Mouse (Mus musculus) cerebellum, adult 2 months (tissue): ENCODE measurements around the gene March7. TPM values are rescaled to one million over a fixed set of nuclear protein-coding genes. Genes with fewer than 3 reads are reported as not detected.

ENCODE experiments used
- DNase-seq, 2 experiments: peaks; one replicate each; pipeline ENCODE4 v3.0.0; 2021
- H3K27ac ChIP-seq: fragments of 200-500 bp; 2 replicates; pipeline ENCODE4 v1.5.1; 2012; ENCODE audit warnings: low read length, control low read depth, inconsistent platforms; ENCODE audit not compliant: insufficient read depth
- H3K27me3 ChIP-seq: fragments of 200-500 bp; 2 replicates; pipeline ENCODE4 v1.6.1; 2012; ENCODE audit warnings: inconsistent platforms, mild to moderate bottlenecking, low read length, moderate library complexity; ENCODE audit not compliant: control insufficient read depth, insufficient read depth
- H3K4me1 ChIP-seq: fragments of 200-500 bp; 2 replicates; pipeline ENCODE4 v1.6.1; 2011; ENCODE audit warnings: low read length; ENCODE audit not compliant: control insufficient read depth, insufficient read depth
- H3K4me3 ChIP-seq: fragments of 200-500 bp; replicated peaks from 2 replicates; pipeline ENCODE3; 2011; ENCODE audit warnings: mild to moderate bottlenecking, low read depth, low read length, control low read depth; ENCODE audit not compliant: insufficient read depth
- CTCF ChIP-seq: fragments of 200-500 bp; IDR thresholded peaks from 2 replicates; pipeline ENCODE4 v1.5.1; 2011; ENCODE audit warnings: low read depth, mild to moderate bottlenecking, control low read depth, low read length, moderate library complexity, borderline replicate concordance; ENCODE audit not compliant: insufficient read depth
- POLR2A ChIP-seq: fragments of 200-500 bp; IDR thresholded peaks from 2 replicates; pipeline ENCODE4 v1.6.1; 2011; ENCODE audit warnings: low read length, control low read depth, borderline replicate concordance; ENCODE audit not compliant: insufficient read depth
- WGBS: fragments of 180-500 bp; shearing (Covaris S2); methylation state at CpG from one replicate; pipeline ENCODE4 v1.1.7; 2018; 5-methylcytosine and 5-hydroxymethylcytosine counted together
- polyA plus RNA-seq: library from polyadenylated mRNA; depleted of rRNA; stranded (reverse); fragments of >200 nt; gene quantifications from 2 replicates; pipeline ENCODE4 v1.2.3, GENCODE M21; 2012

The March7 gene
- polyA plus RNA-seq, 1 experiment: 39.5 TPM

DNA sequence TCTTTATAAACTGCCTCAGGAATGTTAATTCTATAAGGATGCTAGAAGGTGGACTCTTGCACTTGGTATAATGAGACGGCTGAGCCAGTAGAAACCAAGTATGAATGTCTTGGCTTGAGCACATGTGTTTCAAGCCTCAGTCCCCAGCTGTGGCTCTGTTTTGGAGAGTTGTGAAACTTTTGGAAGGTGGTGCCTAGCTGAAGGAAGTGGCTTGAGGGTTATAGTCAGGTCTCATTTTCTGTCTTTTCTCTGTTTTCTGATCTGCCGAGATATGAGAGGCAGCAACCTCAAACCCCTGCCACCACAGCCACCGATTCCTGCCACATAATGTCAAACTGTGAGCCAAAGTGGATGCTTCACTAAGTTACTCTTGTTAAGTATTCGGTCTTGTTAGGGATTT is 68.9 kb downstream of the March7 start:
- Histone ChIP-seq H3K27ac (no peak overlapping the region), H3K4me3 (no peak overlapping the region), H3K4me1 (no peaks in the 10 kb centered on the region), H3K27me3 (no peaks in the 10 kb centered on the region; the same call in 1 of the 2 replicates)
- no peak for DNase-seq
- 95% methylated on average over 4 of the region's 4 CpGs for WGBS
- TF ChIP-seq CTCF (no peak), POLR2A (no peak)

- Histone ChIP-seq H3K27me3 (no peaks in the 10 kb centered on the region; the same call in 1 of the 2 replicates), H3K4me3 (no peak overlapping the region), H3K27ac (no peak overlapping the region), H3K4me1 (no peaks in the 10 kb centered on the region)
- TF ChIP-seq POLR2A (no peak), CTCF (no peak)
- DNase-seq: no peak
- WGBS: 91% methylated on average over 4 of the region's 4 CpGs
Observed at GRCm38 (mm10) chr2:60282625-60283024, 72.9 kb downstream of the March7 start.

- H3K27me3 ChIP-seq: no peaks in the 10 kb centered on the region; the same call in 1 of the 2 replicates
- DNase-seq: no peak
- TF ChIP-seq POLR2A (no peak), CTCF (no peak)
- WGBS: 36% methylated on average over 9 of the region's 9 CpGs
- no peaks in the 10 kb centered on the region for H3K4me1 ChIP-seq
- peak overlapping the region; percentile 47 for H3K4me3 ChIP-seq
- H3K27ac ChIP-seq: no peak overlapping the region
Observed at GRCm38 (mm10) chr2:60283208-60283750, 73.6 kb downstream of the March7 start.

DNA sequence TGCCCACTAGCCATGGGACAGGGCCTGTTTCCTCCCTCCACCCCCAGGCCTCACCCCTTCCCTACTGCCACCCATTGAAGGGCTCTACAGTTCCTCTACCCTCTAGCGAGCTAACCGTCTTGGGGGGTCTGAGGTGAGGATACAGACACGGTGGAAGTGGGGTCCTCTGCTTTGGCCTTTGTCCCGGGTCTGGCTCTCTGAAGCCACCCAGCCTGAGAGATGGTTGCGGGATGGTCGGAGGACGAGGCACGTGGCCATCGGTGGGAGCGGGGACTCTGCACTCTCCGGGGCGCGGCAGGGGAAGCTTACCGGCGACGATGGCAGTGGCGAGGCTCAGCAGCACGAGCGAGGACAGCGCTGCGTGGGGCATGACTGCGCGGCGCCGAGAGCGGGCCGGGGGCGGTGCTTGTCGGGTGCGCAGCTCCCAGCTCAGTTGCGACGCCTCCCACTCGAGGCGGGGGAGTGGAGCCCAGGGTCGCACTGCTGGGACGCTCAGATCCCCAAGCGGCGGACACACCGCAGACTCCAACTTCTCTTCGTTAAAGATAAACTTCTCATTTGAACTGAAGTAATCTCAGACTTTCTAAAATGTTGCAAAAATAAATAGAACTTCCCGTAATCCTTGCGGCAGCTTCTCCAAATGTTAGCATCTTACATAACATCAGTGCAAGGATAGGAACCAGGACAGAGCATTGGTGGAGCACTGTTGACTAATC is 74.2 kb downstream of the March7 start:
- H3K4me1 ChIP-seq: no peaks in the 10 kb centered on the region
- DNase-seq: peak; percentile 41 to 51
- no peaks in the 10 kb centered on the region; the same call in 1 of the 2 replicates for H3K27me3 ChIP-seq
- TF ChIP-seq POLR2A (no peak), CTCF (no peak)
- peak overlapping the region; percentile 47 for H3K4me3 ChIP-seq
- H3K27ac ChIP-seq: no peak overlapping the region
- WGBS: 1% methylated on average over 42 of the region's 42 CpGs

GRCm38 (mm10) chr2:60284467-60284821 is 74.8 kb downstream of the March7 start, which contains the start of gene Cd302:
Cd302 (minus strand) TSS chr2:60284488.
- DNase-seq: no peak
- WGBS: 63% methylated on average over 4 of the region's 4 CpGs
- TF ChIP-seq CTCF (no peak), POLR2A (no peak)
- Histone ChIP-seq H3K4me3 (peak within 1 kb of the TSS; percentile 47), H3K4me1 (no peaks in the 10 kb centered on the region), H3K27ac (no peak within 1 kb of the TSS), H3K27me3 (no peaks in the 10 kb centered on the region; the same call in 1 of the 2 replicates)

GRCm38 (mm10) chr2:60285107-60285617 is 75.5 kb downstream of the March7 start:
- 76% methylated on average over 8 of the region's 8 CpGs for WGBS
- Histone ChIP-seq H3K4me1 (no peaks in the 10 kb centered on the region), H3K27ac (no peak overlapping the region), H3K27me3 (no peaks in the 10 kb centered on the region; the same call in 1 of the 2 replicates), H3K4me3 (no peak overlapping the region)
- DNase-seq: no peak
- no peak for TF ChIP-seq CTCF
- no peak for TF ChIP-seq POLR2A

GRCm38 (mm10) chr2:60288606-60289005 is 78.9 kb downstream of the March7 start:
- no peak for DNase-seq
- WGBS: 76% methylated on average over 4 of the region's 4 CpGs

More at GRCm38 (mm10) chr2:60288606-60289005, 78.9 kb downstream of the March7 start:
- TF ChIP-seq POLR2A (no peak), CTCF (no peak)
- Histone ChIP-seq H3K27ac (no peak overlapping the region), H3K4me1 (no peaks in the 10 kb centered on the region), H3K27me3 (no peaks in the 10 kb centered on the region; the same call in 1 of the 2 replicates), H3K4me3 (no peak overlapping the region)
